Mouse (Mus musculus) CH12.LX (cell line): ENCODE measurements at regions not wholly inside any gene's neighbourhood (a gene's known extent, or its start where the extent isn't known, plus 50 kb on each side); places are given as distances from the start of the nearest gene placed in this dataset.

Experiments
- DNase-seq: peaks from one replicate; pipeline ENCODE4 v3.0.0-alpha.2; 2013; ENCODE audit errors: extremely low read depth
- H3K27ac ChIP-seq: 2 replicates; pipeline ENCODE4 v1.5.1; 2012; ENCODE audit warnings: low read depth, mild to moderate bottlenecking, control low read depth, moderate library complexity; ENCODE audit not compliant: insufficient read depth
- H3K27me3 ChIP-seq: replicated peaks from 2 replicates; pipeline ENCODE3; 2012; ENCODE audit warnings: inconsistent platforms
- H3K36me3 ChIP-seq, 2 experiments: replicated peaks in 1 of 2; 2 replicates each; pipeline versions ENCODE3 to v1.6.1; 2012; ENCODE audit warnings: inconsistent platforms in 1 of 2, low read length in 1 of 2, mild to moderate bottlenecking in 1 of 2, mixed read lengths in 1 of 2, moderate library complexity in 1 of 2; ENCODE audit not compliant: control insufficient read depth in 1 of 2, insufficient read depth in 1 of 2
- H3K4me1 ChIP-seq, 2 experiments: 2 replicates each; pipeline ENCODE4 v1.6.1; 2012; ENCODE audit warnings: inconsistent platforms in 1 of 2, moderate library complexity in 1 of 2; ENCODE audit not compliant: insufficient read depth in 2 of 2, control insufficient read depth in 1 of 2
- H3K4me2 ChIP-seq: 2 replicates; pipeline ENCODE4 v1.6.1; 2012; ENCODE audit warnings: low read depth, mild to moderate bottlenecking, control low read depth; ENCODE audit not compliant: poor library complexity, insufficient read depth, severe bottlenecking
- H3K4me3 ChIP-seq, 3 experiments: fragments of 150-350 bp in 1 of 3; sonication (generic) in 1 of 3; replicated peaks in 1 of 3; 2 replicates each; pipeline versions ENCODE3 to v1.5.1; 2011 to 2012; ENCODE audit warnings: low read depth in 2 of 3, low read length in 2 of 3, mild to moderate bottlenecking in 2 of 3, moderate library complexity in 2 of 3, control low read depth in 1 of 3, improper control_type of control experiment in 1 of 3, inconsistent platforms in 1 of 3, mixed read lengths in 1 of 3; ENCODE audit not compliant: poor library complexity in 1 of 3
- H3K79me2 ChIP-seq: replicated peaks from 2 replicates; pipeline ENCODE4 v1.6.1; 2012; ENCODE audit warnings: mild to moderate bottlenecking, moderate library complexity; ENCODE audit not compliant: control insufficient read depth, poor library complexity, insufficient read depth, severe bottlenecking; ENCODE audit errors: extremely low read depth
- H3K9ac ChIP-seq: 2 replicates; pipeline ENCODE4 v1.6.1; 2012; ENCODE audit warnings: low read depth, mild to moderate bottlenecking, control low read depth, moderate library complexity; ENCODE audit not compliant: insufficient read depth
- H3K9me3 ChIP-seq: replicated peaks from 2 replicates; pipeline ENCODE3; 2012; ENCODE audit warnings: low read length, inconsistent platforms, mixed read lengths
- BHLHE40 ChIP-seq: IDR thresholded peaks from 2 replicates; pipeline ENCODE4 v1.6.1; 2011; ENCODE audit warnings: mild to moderate bottlenecking, low read depth, low read length, improper control_type of control experiment
- CHD1 ChIP-seq: IDR thresholded peaks from 2 replicates; pipeline ENCODE4 v1.6.1; 2012; ENCODE audit warnings: low read depth, low read length, improper control_type of control experiment, inconsistent platforms
- CTCF ChIP-seq, 2 experiments: IDR thresholded peaks in 1 of 2; conservative IDR thresholded peaks in 1 of 2; 2 replicates each; pipeline ENCODE4 v1.5.1; 2011 to 2012; ENCODE audit warnings: low read depth in 2 of 2, low read length in 2 of 2, improper control_type of control experiment in 1 of 2, inconsistent platforms in 1 of 2, mild to moderate bottlenecking in 1 of 2, moderate library complexity in 1 of 2
- E2F4 ChIP-seq: IDR thresholded peaks from 2 replicates; pipeline ENCODE4 v1.6.1; 2011; ENCODE audit warnings: low read depth, low read length, improper control_type of control experiment; ENCODE audit not compliant: insufficient replicate concordance
- ETS1 ChIP-seq: conservative IDR thresholded peaks from 2 replicates; pipeline ENCODE4 v1.6.1; 2012; ENCODE audit warnings: low read depth, mild to moderate bottlenecking, inconsistent platforms, low read length, improper control_type of control experiment, moderate library complexity
- HCFC1 ChIP-seq: IDR thresholded peaks from 2 replicates; pipeline ENCODE4 v1.6.1; 2012; ENCODE audit warnings: low read depth, mild to moderate bottlenecking, inconsistent platforms, low read length, improper control_type of control experiment
- JUND ChIP-seq: conservative IDR thresholded peaks from 2 replicates; pipeline ENCODE4 v1.6.1; 2011; ENCODE audit warnings: low read depth, low read length, improper control_type of control experiment
- KAT2A ChIP-seq: IDR thresholded peaks from 2 replicates; pipeline ENCODE4 v1.6.1; 2012; ENCODE audit warnings: low read length, improper control_type of control experiment, inconsistent platforms; ENCODE audit not compliant: insufficient replicate concordance
- MYC ChIP-seq: IDR thresholded peaks from 2 replicates; pipeline ENCODE4 v1.6.1; 2011; ENCODE audit warnings: low read depth, mild to moderate bottlenecking, improper control_type of control experiment, low read length
- NELFE ChIP-seq: IDR thresholded peaks from 2 replicates; pipeline ENCODE4 v1.6.1; 2011; ENCODE audit warnings: low read depth, low read length, improper control_type of control experiment
- POLR2A ChIP-seq: IDR thresholded peaks from 2 replicates; pipeline ENCODE4 v1.6.1; 2011; ENCODE audit warnings: low read depth, mild to moderate bottlenecking, improper control_type of control experiment, low read length
- POLR2AphosphoS2 ChIP-seq: IDR thresholded peaks from 2 replicates; pipeline ENCODE4 v1.6.1; 2011; ENCODE audit warnings: low read depth, low read length, improper control_type of control experiment
- RAD21 ChIP-seq: IDR thresholded peaks from 2 replicates; pipeline ENCODE4 v1.6.1; 2011; ENCODE audit warnings: low read depth, mild to moderate bottlenecking, low read length, improper control_type of control experiment, moderate library complexity
- RCOR1 ChIP-seq: conservative IDR thresholded peaks from 2 replicates; pipeline ENCODE4 v1.6.1; 2012; ENCODE audit warnings: low read depth, mild to moderate bottlenecking, inconsistent platforms, low read length, improper control_type of control experiment
- SMC3 ChIP-seq: IDR thresholded peaks from 2 replicates; pipeline ENCODE4 v1.6.1; 2011; ENCODE audit warnings: low read depth, low read length, improper control_type of control experiment
- ZC3H11A ChIP-seq: IDR thresholded peaks from 2 replicates; pipeline ENCODE4 v1.6.1; 2012; ENCODE audit warnings: low read depth, mild to moderate bottlenecking, inconsistent platforms, low read length, improper control_type of control experiment
- dilution Hi-C: fragments of 300-500 bp; cut with MboI; formaldehyde crosslinking; loops from 2 replicates; pipeline ENCODE4 v1.14.3; 2020; ENCODE audit warnings: low sequenced_read_pairs; ENCODE audit not compliant: extremely low pct_unique_long_range_greater_than_20kb, extremely low pct_ligation_motif_present
- in situ Hi-C: fragments of 300-500 bp; cut with MboI; formaldehyde crosslinking; loops from 3 replicates; pipeline ENCODE4 v1.14.3; 2019; ENCODE audit warnings: low sequenced_read_pairs, low pct_ligation_motif_present, low pct_unique_long_range_greater_than_20kb, mixed read lengths

DNA sequence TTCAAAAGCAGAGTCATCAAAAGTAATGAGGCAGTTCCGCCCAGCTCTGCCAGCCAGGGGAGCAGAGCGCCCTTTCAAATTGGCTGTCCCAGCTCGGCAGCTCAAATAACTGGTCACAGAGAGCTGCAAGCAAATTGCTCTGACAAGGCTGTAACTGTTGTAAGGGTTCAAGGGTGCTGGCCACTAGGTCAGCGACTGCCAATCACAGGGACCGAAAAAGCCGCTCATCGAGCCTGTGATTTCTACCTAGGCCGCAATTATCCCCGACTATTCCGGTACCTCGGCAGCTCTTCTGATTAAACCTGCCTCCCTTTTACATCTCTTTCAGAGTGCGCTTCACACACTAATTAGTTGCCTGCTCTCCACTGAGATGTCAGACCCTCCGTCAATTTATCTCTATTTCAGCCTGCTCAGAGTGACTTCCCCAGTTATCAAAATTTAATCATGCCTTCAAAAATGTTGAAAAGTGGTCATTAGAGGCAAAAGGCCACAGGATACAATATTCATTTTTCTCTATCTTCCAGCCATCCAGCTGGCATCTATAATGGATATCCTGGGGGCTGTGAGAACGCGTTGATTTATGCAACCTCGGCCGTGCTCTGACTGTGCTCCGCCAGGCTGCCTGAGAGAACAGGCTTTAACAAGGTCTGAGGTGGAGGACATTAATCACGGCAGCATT lies 606.7 kb downstream of the Psat1 start:
- Histone ChIP-seq H3K9ac (no peak overlapping the region), H3K4me2 (no peak overlapping the region), H3K36me3 (no peaks in the 10 kb centered on the region), H3K27me3 (no peaks in the 10 kb centered on the region), H3K4me1 (no peaks in the 10 kb centered on the region), H3K4me3 (no peak overlapping the region), H3K9me3 (no peaks in the 10 kb centered on the region), H3K79me2 (no peaks in the 10 kb centered on the region), H3K27ac (no peak overlapping the region)
- in situ Hi-C loops (no loop called here), dilution Hi-C loops (no loop called here)
- DNase-seq = no peak
- TF ChIP-seq ZC3H11A (no peak), KAT2A (no peak), CTCF (conservative IDR thresholded peaks at IDR 0.05 in 1 of 2, IDR thresholded peaks at IDR 0.05 in 1 of 2; ENCODE audit: low read depth in 2 of 2, low read length in 2 of 2) (no peak), BHLHE40 (no peak), RCOR1 (no peak), HCFC1 (no peak), RAD21 (no peak), JUND (no peak)

DNA sequence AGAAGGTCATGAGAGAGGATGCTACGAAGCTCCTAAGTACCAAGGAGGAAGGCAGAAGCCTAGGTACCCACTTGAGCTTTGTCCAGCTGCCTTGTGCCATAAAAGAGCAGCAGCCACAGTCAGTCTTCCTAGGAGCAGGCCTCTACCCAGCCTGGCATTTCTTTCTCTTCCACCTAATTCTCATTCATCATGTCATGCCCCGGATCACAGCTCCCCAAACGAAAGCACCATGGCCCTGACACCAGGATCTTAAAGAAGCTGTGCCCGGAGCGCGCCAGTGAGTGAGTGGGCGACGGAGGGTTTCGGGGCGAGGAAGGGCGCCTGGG lies 607.2 kb downstream of the Psat1 start:
- Histone ChIP-seq H3K27ac (no peak overlapping the region), H3K9me3 (no peaks in the 10 kb centered on the region), H3K4me1 (no peaks in the 10 kb centered on the region), H3K36me3 (no peaks in the 10 kb centered on the region), H3K4me2 (no peak overlapping the region), H3K27me3 (no peaks in the 10 kb centered on the region), H3K79me2 (no peaks in the 10 kb centered on the region), H3K9ac (no peak overlapping the region), H3K4me3 (no peak overlapping the region)
- DNase-seq = no peak
- in situ Hi-C loops = no loop called here
- TF ChIP-seq RCOR1 (no peak), E2F4 (no peak), ETS1 (no peak), MYC (no peak), NELFE (no peak), POLR2A (no peak), SMC3 (no peak)
- dilution Hi-C loops = no loop called here

DNA sequence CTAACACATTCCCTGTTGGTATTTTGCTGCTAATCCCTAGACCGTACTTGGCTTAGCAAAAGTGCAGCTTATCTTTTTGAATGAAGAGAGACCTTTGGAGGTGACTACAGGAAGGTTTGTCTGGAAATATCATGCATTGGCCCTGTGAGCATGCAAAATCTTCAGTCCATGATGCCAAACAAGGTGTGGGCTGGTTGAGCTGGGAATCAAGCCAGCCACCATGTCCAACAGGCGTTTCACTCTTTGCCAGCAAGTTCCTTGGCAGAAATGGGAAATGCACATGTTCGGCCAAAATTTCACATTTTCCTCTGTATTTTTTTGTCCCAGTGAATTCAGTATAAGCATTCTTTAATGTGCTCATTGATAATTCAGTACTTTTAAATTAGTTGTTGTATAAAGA lies 617.0 kb downstream of the Psat1 start:
- H3K36me3 ChIP-seq = no peaks in the 10 kb centered on the region
- H3K4me3 ChIP-seq = no peak overlapping the region
- dilution Hi-C loops (no loop called here), in situ Hi-C loops (no loop called here)
- H3K9ac ChIP-seq = no peak overlapping the region
- TF ChIP-seq POLR2AphosphoS2 = no peak
- no peak for TF ChIP-seq CHD1
- H3K79me2 ChIP-seq = no peaks in the 10 kb centered on the region
- H3K9me3 ChIP-seq = no peaks in the 10 kb centered on the region
- H3K4me1 ChIP-seq = no peaks in the 10 kb centered on the region
- H3K27ac ChIP-seq = no peak overlapping the region
- no peaks in the 10 kb centered on the region for H3K27me3 ChIP-seq
- DNase-seq = no peak
- no peak overlapping the region for H3K4me2 ChIP-seq
